Mouse (Mus musculus) granulocyte monocyte progenitor cell, adult 5-6 weeks (primary cell): ENCODE measurements at regions not wholly inside any gene's neighbourhood (a gene's known extent, or its start where the extent isn't known, plus 50 kb on each side); places are given as distances from the start of the nearest gene placed in this dataset.

Source experiments
- ATAC-seq: replicated peaks from 2 replicates; pipeline ENCODE4 v1.8.0; 2016; ENCODE audit warnings: mild to moderate bottlenecking, moderate TSS enrichment, inconsistent platforms; ENCODE audit not compliant: poor library complexity, severe bottlenecking

DNA sequence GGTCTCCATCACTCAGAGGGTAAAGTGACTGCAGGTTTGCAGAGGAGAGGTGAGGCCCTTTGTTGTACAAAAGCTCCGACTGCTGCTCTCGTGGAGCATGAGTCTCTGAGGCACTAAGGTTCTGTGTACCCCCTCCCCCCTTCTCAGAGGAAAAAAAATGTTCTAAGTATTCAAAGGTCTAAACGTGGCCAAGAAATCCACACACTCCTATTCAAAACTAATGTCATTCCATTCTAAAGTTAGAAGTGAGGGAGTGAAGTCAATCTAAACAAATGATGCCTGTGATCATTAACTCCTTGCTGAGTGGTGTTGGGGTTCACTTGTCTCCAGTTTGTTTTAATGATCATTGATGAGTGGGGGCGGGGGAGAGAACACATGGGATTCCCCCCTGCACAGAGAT is 150.6 kb downstream of the Auh start:
- no peak for ATAC-seq
